Mouse (Mus musculus): ENCODE data around the gene Nkapl. TPM values are rescaled to one million over a fixed set of nuclear protein-coding genes. Genes with fewer than 3 reads are reported as not detected.

Gene Nkapl
- 1.5 TPM for polyA plus RNA-seq (2014; fragmentation: Illumina TruSeq; extraction: RNeasy Lipid Tissue Mini Kit (QIAGEN cat#74804); ENCODE audit: low read depth, low replicate concordance)

DNA sequence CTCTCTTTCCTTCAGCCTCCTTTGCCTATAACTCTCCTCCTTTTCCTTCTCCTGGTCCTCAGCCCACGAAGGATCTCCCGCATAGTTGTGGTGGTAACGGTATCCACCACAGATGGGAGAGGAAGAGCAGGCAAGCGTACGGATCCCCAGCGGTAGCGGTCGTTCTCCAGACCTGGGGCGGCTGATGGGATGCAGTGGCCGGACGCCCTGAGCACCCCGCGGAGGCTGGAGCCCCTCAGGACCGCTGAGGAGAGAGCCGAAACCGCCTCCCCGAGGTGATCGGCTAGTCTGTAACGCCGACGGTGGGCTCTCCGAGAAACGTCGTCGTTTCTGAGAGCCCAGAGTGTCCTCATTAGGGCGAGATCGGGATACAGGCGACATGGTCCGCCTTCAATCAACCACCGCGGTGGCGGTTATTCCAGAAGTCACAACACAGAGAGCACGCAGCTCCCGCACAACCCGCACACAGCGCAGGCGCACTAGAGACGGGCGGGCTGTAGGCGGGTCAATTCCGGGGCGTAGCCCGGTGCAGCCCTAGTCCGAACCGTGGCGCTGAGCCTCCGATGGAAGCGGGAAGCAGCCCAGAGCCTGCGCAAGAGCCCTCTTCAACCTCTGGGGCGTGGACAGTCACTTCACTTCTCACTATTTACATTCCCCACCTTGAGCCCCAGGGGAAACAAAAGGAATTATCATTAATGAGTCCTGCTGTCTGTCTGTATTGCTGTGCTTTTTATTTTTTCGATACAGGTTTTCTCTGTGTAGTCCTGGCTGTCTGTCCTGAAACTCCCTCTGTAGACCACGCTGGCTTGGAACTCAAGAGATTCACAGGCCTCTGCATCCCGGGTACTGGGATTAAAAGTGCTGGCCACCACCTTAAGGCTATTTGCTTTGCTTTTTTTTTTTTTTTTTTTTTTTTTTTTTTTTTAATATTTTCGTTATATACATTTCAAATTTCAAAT, at the start of gene Nkapl:
Gene Nkapl, minus strand, starts transcription at position 449 of the 959 bp plus-strand sequence.

GRCm38 (mm10) chr13:21501182-21501581, 32.9 kb upstream of the Nkapl start, which contains the start of gene Gm11273:
Gene Gm11273, minus strand, starts transcription at chr13:21501418.

DNA sequence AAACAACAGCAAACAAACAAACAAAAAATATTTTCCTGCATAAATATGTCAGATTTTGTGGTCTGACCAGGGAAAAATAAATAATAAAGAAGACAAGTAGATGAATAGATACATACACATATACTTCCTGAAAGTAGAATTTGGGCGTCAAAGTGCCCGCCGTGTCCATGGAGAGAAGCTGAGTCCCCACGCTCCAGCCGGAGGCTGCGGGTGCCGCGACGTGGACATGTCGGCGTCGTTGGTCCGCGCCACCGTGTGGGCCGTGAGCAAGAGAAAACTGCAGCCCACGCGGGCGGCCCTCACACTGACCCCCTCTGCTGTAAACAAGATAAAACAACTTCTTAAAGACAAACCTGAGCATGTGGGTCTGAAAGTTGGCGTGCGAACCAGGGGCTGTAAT, 26.8 kb upstream of the Nkapl start, which contains the start of gene AK157302:
Gene AK157302, plus strand, starts transcription at position 144 of the 400 bp plus-strand sequence.

GRCm38 (mm10) chr13:21478759-21479670, 10.7 kb upstream of the Nkapl start, which contains the start of the genes Zkscan4 and Gm10065:
Gene Zkscan4, plus strand, starts transcription at chr13:21478907.
Gene Gm10065, minus strand, starts transcription at chr13:21479441.

DNA sequence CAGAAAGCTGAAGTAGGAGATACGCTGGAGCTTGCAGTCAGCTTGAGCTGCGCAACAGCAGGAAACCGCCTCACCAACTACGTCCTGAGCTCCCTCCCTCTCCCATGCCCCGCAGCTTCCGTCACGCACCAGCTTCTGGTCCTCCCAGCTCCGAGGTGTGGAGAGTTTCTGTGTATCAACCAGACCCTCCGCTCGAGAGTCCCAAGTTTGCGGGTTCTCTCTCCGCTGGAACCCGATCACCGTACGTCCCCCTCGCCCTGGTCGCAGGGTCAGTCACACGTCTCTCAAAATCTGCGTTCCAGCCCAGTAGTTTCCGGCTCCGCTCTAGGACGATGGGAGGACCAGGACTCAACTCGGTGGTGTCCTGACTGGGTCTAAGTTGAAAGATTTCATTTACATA, 14.9 kb downstream of the Nkapl start, which contains the start of gene Zscan26:
Gene Zscan26, minus strand, starts transcription at position 282 of the 400 bp plus-strand sequence.

GRCm38 (mm10) chr13:21440503-21441206, 27.7 kb downstream of the Nkapl start, which contains the start of gene Pgbd1:
Gene Pgbd1, minus strand, starts transcription at chr13:21441058.

Other genes with a start within 250 kb of the Nkapl start
- not detected for gene Gpx5, start 175.8 kb downstream of the Nkapl start, polyA plus RNA-seq (2014; fragmentation: Illumina TruSeq; extraction: RNeasy Lipid Tissue Mini Kit (QIAGEN cat#74804); ENCODE audit: low read depth, low replicate concordance)
- gene Gpx6, start 156.4 kb downstream of the Nkapl start, polyA plus RNA-seq (2014; fragmentation: Illumina TruSeq; extraction: RNeasy Lipid Tissue Mini Kit (QIAGEN cat#74804); ENCODE audit: low read depth, low replicate concordance), result 104 TPM
- gene Olfr1367, start 121.6 kb downstream of the Nkapl start, polyA plus RNA-seq (2014; fragmentation: Illumina TruSeq; extraction: RNeasy Lipid Tissue Mini Kit (QIAGEN cat#74804); ENCODE audit: low read depth, low replicate concordance), result not detected
- 9.8 TPM for gene Zscan12, start 105.7 kb downstream of the Nkapl start, polyA plus RNA-seq (2014; fragmentation: Illumina TruSeq; extraction: RNeasy Lipid Tissue Mini Kit (QIAGEN cat#74804); ENCODE audit: low read depth, low replicate concordance)
- gene Zkscan3, start 65.8 kb downstream of the Nkapl start, polyA plus RNA-seq (2014; fragmentation: Illumina TruSeq; extraction: RNeasy Lipid Tissue Mini Kit (QIAGEN cat#74804); ENCODE audit: low read depth, low replicate concordance), result 62.6 TPM
- 7.0 TPM for gene Pgbd1, start 27.5 kb downstream of the Nkapl start, polyA plus RNA-seq (2014; fragmentation: Illumina TruSeq; extraction: RNeasy Lipid Tissue Mini Kit (QIAGEN cat#74804); ENCODE audit: low read depth, low replicate concordance)
- gene Zscan26, start 14.8 kb downstream of the Nkapl start, polyA plus RNA-seq (2014; fragmentation: Illumina TruSeq; extraction: RNeasy Lipid Tissue Mini Kit (QIAGEN cat#74804); ENCODE audit: low read depth, low replicate concordance), result 67.5 TPM
- 1.5 TPM for gene Zkscan4, start 10.4 kb upstream of the Nkapl start, polyA plus RNA-seq (2014; fragmentation: Illumina TruSeq; extraction: RNeasy Lipid Tissue Mini Kit (QIAGEN cat#74804); ENCODE audit: low read depth, low replicate concordance)
- gene Gm10065, start 10.9 kb upstream of the Nkapl start, polyA plus RNA-seq (2014; fragmentation: Illumina TruSeq; extraction: RNeasy Lipid Tissue Mini Kit (QIAGEN cat#74804); ENCODE audit: low read depth, low replicate concordance), result not detected
- gene AK157302, start 26.7 kb upstream of the Nkapl start, polyA plus RNA-seq (2014; fragmentation: Illumina TruSeq; extraction: RNeasy Lipid Tissue Mini Kit (QIAGEN cat#74804); ENCODE audit: low read depth, low replicate concordance), result 4.2 TPM
- gene Gm11273, start 32.9 kb upstream of the Nkapl start, polyA plus RNA-seq (2014; fragmentation: Illumina TruSeq; extraction: RNeasy Lipid Tissue Mini Kit (QIAGEN cat#74804); ENCODE audit: low read depth, low replicate concordance), result not detected
- 26.7 TPM for gene Zkscan8, start 62.6 kb upstream of the Nkapl start, polyA plus RNA-seq (2014; fragmentation: Illumina TruSeq; extraction: RNeasy Lipid Tissue Mini Kit (QIAGEN cat#74804); ENCODE audit: low read depth, low replicate concordance)
- not detected for gene Olfr1366, start 74.3 kb upstream of the Nkapl start, polyA plus RNA-seq (2014; fragmentation: Illumina TruSeq; extraction: RNeasy Lipid Tissue Mini Kit (QIAGEN cat#74804); ENCODE audit: low read depth, low replicate concordance)
- gene Olfr1535, start 91.4 kb upstream of the Nkapl start, polyA plus RNA-seq (2014; fragmentation: Illumina TruSeq; extraction: RNeasy Lipid Tissue Mini Kit (QIAGEN cat#74804); ENCODE audit: low read depth, low replicate concordance), result not detected
- gene Olfr1364, start 113.2 kb upstream of the Nkapl start, polyA plus RNA-seq (2014; fragmentation: Illumina TruSeq; extraction: RNeasy Lipid Tissue Mini Kit (QIAGEN cat#74804); ENCODE audit: low read depth, low replicate concordance), result not detected
- not detected for gene Olfr1362, start 145.5 kb upstream of the Nkapl start, polyA plus RNA-seq (2014; fragmentation: Illumina TruSeq; extraction: RNeasy Lipid Tissue Mini Kit (QIAGEN cat#74804); ENCODE audit: low read depth, low replicate concordance)
- not detected for gene Olfr11, start 174.0 kb upstream of the Nkapl start, polyA plus RNA-seq (2014; fragmentation: Illumina TruSeq; extraction: RNeasy Lipid Tissue Mini Kit (QIAGEN cat#74804); ENCODE audit: low read depth, low replicate concordance)
- not detected for gene Olfr1361, start 194.9 kb upstream of the Nkapl start, polyA plus RNA-seq (2014; fragmentation: Illumina TruSeq; extraction: RNeasy Lipid Tissue Mini Kit (QIAGEN cat#74804); ENCODE audit: low read depth, low replicate concordance)
- not detected for gene Olfr1360, start 208.9 kb upstream of the Nkapl start, polyA plus RNA-seq (2014; fragmentation: Illumina TruSeq; extraction: RNeasy Lipid Tissue Mini Kit (QIAGEN cat#74804); ENCODE audit: low read depth, low replicate concordance)
- gene Olfr1359, start 229.6 kb upstream of the Nkapl start, polyA plus RNA-seq (2014; fragmentation: Illumina TruSeq; extraction: RNeasy Lipid Tissue Mini Kit (QIAGEN cat#74804); ENCODE audit: low read depth, low replicate concordance), result not detected
- not detected for gene Hist1h2bl, start 247.6 kb upstream of the Nkapl start, polyA plus RNA-seq (2014; fragmentation: Illumina TruSeq; extraction: RNeasy Lipid Tissue Mini Kit (QIAGEN cat#74804); ENCODE audit: low read depth, low replicate concordance)
- gene Hist1h2ai, start 247.9 kb upstream of the Nkapl start, polyA plus RNA-seq (2014; fragmentation: Illumina TruSeq; extraction: RNeasy Lipid Tissue Mini Kit (QIAGEN cat#74804); ENCODE audit: low read depth, low replicate concordance), result not detected
- gene Hist1h3h, start 249.2 kb upstream of the Nkapl start, polyA plus RNA-seq (2014; fragmentation: Illumina TruSeq; extraction: RNeasy Lipid Tissue Mini Kit (QIAGEN cat#74804); ENCODE audit: low read depth, low replicate concordance), result not detected

Data from kidney, adult 10 weeks (tissue).